Mouse (Mus musculus) gastrocnemius, postnatal 36 days (tissue): ENCODE measurements around the gene Unc45b. TPM values are rescaled to one million over a fixed set of nuclear protein-coding genes. Genes with fewer than 3 reads are reported as not detected.
"Not testable (repeated sequence)": the region's sequence is repeated elsewhere in the genome, so short reads cannot be mapped to it uniquely, and the experiment has no call there.

Experiments used
- DNase-seq, 2 experiments: peaks; one replicate each; pipeline ENCODE4 v3.0.0; 2022
- intact Hi-C: fragments of 180-260 bp; cut with DNase I; formaldehyde crosslinking; loops from one replicate; pipeline ENCODE4 v1.15.1; 2025
- total RNA-seq, 2 experiments: library from RNA; stranded (reverse); gene quantifications; 2 replicates each; pipeline ENCODE4 v1.2.3; 2021

Gene Unc45b
- total RNA-seq, 2 experiments from 2014 or later, result 158 to 168 TPM

DNA sequence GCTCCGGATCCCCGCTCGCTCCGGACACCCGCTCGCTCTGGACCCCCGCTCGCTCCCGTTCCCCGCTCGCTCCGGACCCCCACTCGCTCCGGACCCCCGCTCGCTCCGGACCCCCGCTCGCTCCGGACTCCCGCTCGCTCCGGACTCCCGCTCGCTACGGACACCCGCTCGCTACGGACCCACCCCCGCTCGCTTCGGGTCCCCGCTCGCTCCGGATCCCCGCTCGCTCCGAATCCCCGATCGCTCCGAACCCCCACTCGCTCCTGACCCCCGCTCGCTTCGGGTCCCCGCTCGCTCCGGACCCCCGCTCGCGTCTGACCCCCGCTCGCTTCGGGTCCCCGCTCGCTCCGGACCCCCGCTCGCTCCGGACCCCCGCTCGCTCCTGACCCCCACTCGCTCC is 20.8 kb downstream of the Unc45b start:
- intact Hi-C loops, DNase-seq: not testable (repeated sequence)

DNA sequence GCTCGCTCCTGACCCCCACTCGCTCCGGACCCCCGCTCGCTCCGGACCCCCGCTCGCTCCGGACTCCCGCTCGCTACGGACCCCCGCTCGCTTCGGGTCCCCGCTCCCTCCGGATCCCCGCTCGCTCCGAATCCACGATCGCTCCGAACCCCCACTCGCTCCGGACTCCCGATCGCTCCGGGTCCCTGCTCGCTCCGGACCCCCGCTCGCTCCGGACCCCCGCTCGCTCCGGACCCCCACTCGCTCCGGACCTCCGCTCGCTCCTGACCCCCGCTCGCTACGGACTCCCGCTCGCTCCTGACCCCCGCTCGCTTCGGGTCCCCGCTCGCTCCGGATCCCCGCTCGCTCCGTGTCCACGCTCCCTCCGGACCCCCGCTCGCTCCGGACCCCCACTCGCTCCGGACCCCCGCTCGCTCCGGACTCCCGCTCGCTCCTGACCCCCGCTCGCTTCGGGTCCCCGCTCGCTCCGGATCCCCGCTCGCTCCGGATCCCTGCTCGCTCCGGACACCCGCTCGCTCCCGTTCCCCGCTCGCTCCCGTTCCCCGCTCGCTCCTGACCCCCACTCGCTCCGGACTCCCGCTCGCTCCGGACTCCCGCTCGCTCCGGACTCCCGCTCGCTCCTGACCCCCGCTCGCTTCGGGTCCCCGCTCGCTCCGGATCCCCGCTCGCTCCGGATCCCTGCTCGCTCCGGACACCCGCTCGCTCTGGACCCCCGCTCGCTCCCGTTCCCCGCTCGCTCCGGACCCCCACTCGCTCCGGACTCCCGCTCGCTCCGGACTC is 21.5 kb downstream of the Unc45b start:
- DNase-seq, intact Hi-C loops: not testable (repeated sequence)

DNA sequence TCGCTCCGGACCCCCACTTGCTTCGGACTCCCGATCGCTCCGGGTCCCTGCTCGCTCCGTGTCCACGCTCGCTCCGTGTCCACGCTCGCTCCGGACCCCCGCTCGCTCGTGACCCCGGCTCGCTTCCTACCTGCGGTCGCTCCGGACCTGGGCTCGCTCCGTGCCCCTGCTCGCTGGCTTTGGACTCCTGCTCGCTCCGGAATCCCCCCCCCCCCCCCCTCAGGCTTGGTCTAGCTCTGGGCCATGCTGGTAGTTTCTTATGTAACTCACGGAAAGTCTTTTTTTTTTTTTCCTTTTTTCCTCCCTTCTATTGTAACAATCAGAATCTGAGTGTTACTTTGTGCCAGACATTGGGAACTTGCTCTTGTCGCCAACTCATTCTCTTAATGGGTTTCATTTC is 22.8 kb downstream of the Unc45b start:
- intact Hi-C loops, result no loop called here
- no peak for DNase-seq

DNA sequence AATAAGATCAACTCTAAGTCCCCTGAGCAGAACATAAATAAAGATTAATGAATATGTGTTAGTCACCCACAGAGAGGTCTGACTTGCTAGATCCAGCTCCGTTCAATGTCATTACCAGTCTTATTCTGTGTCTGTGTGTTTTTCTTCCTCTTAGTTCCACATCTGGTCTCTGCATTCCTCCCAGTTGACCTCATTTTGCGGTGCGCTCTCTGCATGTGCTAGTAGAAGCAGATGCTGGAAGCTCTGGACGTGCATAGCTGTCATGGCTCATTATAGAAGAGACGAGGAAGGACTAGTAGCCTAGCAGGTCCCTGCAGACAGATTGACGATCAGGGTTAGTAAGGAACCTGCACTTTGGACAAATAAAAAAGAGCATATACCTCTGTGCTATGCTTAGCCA is 33.0 kb downstream of the Unc45b start:
- intact Hi-C loops, result no loop called here
- DNase-seq, result no peak

GRCm38 (mm10) chr11:82945636-82946035 is 35.3 kb downstream of the Unc45b start:
- DNase-seq, result no peak
- intact Hi-C loops, result no loop called here

GRCm38 (mm10) chr11:82947457-82947856 is 37.1 kb downstream of the Unc45b start:
- no peak for DNase-seq
- intact Hi-C loops, result no loop called here

DNA sequence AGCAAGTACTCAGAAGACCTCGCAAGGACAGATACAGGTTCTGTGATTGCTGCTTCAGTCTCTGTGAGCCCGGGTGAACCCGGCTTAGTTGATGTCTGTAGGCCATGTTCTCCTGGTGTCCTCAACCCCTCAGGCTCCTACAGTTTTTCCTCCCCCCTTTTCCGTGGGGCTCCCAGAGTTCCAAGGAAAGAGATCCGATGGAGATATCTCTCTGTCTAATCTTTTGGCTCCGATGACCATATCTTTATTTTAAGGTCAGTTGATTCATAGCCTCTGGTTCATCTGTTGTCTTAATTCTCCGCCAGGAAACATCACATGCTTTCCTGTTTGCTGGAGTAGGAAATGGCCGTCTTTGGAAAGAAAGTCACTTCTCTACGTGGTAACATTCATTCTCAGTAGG is 38.7 kb downstream of the Unc45b start:
- intact Hi-C loops, result no loop called here

DNA sequence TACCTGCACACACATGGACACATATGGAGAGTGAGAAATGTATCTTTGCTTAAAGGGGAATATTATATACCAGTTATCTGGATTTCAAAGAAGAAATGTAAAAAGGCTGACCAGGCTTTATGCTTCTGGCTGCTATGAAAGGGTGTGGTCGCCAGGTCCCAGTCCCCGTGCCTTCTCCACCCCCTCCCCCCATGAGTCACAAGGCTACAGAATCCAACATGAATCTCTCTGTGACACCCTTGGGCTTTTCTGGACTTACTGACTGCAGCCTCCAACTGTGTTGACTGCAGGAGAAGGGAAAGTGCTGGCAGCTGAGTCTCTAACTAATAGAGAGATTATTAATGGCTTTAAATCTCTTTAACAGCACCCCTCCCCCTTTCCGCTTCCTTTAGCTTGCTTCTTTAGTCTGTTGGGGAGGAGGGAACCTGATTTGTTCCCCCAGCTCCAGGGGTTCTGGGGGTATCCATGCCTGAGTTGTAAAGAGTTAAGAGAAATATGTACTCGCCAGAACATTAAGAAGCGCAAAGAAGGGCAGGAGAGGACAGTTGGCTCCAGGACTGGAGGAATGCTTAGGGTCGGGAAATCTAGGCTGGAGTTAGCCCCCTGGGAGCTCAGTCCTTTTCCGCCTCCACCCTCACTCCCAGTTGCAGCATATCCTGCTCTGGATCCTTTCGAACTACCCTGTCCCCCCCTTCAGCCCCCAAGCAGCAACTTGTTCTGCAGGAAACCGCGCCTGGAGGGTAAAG is 40.6 kb downstream of the Unc45b start, which contains the start of gene Slfn5:
Gene Slfn5 (plus strand): TSS at position 614 of the 746 bp plus-strand sequence.
- intact Hi-C loops, result no loop called here
- peak; percentile 37 to 52 for DNase-seq

More for the DNA sequence above, 38.7 kb downstream of the Unc45b start:
- DNase-seq, result no peak

- intact Hi-C loops, result no loop called here
- DNase-seq, result peak; percentile 66 to 70
These were observed 41.7 kb downstream of the Unc45b start for GRCm38 (mm10) chr11:82951865-82952611.

GRCm38 (mm10) chr11:82952612-82953542 is 42.5 kb downstream of the Unc45b start:
- DNase-seq, result no peak
- intact Hi-C loops, result no loop called here

GRCm38 (mm10) chr11:82954631-82955030 is 44.3 kb downstream of the Unc45b start:
- DNase-seq, result no peak
- intact Hi-C loops, result no loop called here

DNA sequence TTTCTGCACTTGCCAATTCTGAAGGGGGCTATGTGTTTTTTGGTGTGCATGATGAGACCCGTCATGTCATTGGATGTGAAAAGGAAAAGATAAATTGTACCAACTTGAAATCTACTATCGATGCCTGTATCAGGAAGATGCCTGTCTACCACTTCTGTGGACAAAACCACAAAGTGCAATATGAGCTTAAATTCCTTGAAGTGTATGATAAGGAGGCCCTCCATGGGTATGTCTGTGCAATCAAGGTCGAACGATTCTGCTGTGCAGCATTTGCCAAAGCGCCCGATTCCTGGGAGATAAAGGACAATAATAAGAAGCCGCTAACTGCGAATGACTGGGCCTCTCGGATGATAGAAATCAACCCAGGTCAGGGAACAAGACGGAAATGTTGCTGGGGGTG is 46.6 kb downstream of the Unc45b start:
- DNase-seq, result no peak
- intact Hi-C loops, result no loop called here

- DNase-seq, result no peak
- intact Hi-C loops, result loop anchor here (2.0 kb wide), 1 partner anchor 45 kb away; no protein-coding TSS in a partner anchor
These were observed 49.3 kb downstream of the Unc45b start for GRCm38 (mm10) chr11:82959613-82960012.

GRCm38 (mm10) chr11:82961743-82962142 is 51.4 kb downstream of the Unc45b start:
- no peak for DNase-seq
- intact Hi-C loops, result no loop called here

- DNase-seq, result no peak
These were observed 51.9 kb downstream of the Unc45b start for GRCm38 (mm10) chr11:82962215-82962614.

GRCm38 (mm10) chr11:82970712-82971589 is 60.6 kb downstream of the Unc45b start:
- intact Hi-C loops, result loop anchor here (10.0 kb wide), 1 partner anchor 356 kb away; no protein-coding TSS in a partner anchor
- DNase-seq, result no peak

More at GRCm38 (mm10) chr11:82962215-82962614, 51.9 kb downstream of the Unc45b start:
- intact Hi-C loops, result no loop called here

DNA sequence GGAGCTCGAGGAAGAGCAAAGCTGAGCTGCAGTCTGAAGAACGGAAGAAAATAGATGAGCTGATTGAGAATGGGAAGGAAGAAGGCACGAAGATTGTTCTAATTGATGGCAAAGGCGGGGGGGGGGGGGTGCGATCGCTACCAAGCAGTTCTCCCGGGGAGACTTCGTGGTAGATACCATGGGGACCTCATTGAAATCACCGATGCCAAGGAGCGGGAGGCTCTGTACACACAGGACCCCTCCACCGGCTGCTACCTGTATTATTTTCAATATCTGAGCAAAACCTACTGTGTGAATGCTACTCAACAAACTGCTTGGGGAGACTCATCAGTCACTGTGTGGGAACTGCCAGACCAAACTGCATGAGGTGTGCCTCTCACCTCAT is 61.2 kb downstream of the Unc45b start:
- intact Hi-C loops, result loop anchor here (10.0 kb wide), 1 partner anchor 357 kb away; no protein-coding TSS in a partner anchor
- DNase-seq, result no peak

GRCm38 (mm10) chr11:82973916-82974315 is 63.6 kb downstream of the Unc45b start:
- no peak for DNase-seq
- intact Hi-C loops, result loop anchor here (10.0 kb wide), 1 partner anchor 359 kb away; no protein-coding TSS in a partner anchor

DNA sequence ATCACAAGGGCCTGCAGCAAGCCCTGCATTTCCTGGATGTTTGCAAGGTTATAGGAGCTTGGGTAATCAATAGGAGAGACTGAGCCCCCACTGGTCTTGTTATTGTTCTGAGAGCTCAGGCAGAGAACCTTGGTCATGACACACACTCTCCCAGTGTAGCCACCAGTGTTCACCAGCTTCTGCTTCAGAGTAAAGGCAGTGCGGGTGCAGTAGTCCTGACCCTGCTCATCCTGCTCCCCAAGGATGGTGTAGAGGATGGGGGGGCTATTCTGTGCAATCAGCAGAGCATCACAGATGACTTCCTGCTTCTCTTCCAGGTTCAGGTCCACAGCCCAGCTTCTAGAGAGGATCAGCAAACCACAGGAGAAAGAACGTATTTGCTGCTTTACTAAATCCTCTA is 72.1 kb downstream of the Unc45b start:
- DNase-seq, intact Hi-C loops: not testable (repeated sequence)
